Mouse (Mus musculus) E14TG2a.4 (cell line): Measurements from ENCODE around the gene Havcr2.

ENCODE experiments used
- CTCF ChIP-seq: conservative IDR thresholded peaks from 2 replicates; pipeline ENCODE4 v1.5.1; 2014; ENCODE audit warnings: low read length
- NANOG ChIP-seq: IDR thresholded peaks from 2 replicates; pipeline ENCODE4 v1.6.1; 2014; ENCODE audit warnings: borderline replicate concordance, low read length, mixed read lengths
- POU5F1 ChIP-seq: IDR thresholded peaks from 2 replicates; pipeline ENCODE4 v1.6.1; 2014; ENCODE audit warnings: low read length, borderline replicate concordance

DNA sequence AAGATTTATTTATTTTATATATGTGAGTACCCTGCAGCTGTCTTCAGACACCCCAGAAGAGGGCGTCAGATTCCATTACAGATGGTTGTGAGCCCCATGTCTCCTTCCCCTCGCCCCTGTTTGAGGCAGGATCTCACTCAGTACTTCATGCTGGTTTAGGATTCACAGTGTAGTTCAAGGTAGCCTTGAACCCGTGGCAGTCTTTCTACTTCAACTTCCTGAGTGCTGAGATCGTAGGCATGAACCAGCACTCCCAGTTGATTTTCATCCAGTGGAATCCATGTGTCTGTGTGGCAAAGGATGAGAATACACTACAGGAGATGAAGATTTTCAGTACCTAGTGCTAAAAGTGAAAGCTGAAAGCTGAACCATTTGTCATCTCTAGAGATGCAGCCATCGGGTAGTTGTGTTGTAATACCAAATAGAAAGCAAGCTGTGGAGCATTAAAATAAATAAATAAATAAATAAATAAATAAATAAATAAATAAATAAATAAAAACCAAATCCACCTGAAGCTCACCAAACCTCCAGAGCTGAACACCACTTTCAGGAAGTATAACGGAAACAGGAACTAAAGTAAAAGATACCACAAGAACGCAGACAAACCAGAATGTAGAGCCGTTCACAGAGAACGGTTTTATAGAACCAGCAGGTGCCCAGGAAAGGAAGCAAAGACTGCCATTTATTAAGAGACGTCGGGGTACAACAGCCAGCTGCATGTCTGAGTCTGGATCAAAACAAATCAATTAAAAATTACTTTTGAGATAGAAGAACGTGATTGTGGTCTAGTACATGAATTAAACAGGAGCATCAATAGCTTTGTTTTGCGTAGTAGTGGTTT lies 6.9 kb upstream of the Havcr2 start:
- TF ChIP-seq CTCF = 0 out of 2 replicates have a peak, but pooled peaks have one; percentile 8
- TF ChIP-seq POU5F1 = no peak
- TF ChIP-seq NANOG = no peak
